Mouse (Mus musculus): ENCODE data around the gene Tcam1. TPM values are rescaled to one million over a fixed set of nuclear protein-coding genes. Genes with fewer than 3 reads are reported as not detected.

Gene Tcam1
- polyA plus RNA-seq, 1 experiment from 2014 or later, result 0.47 TPM

GRCm38 (mm10) chr11:106324858-106325257 lies 48.4 kb downstream of the Tcam1 start:
- H3K27ac ChIP-seq, result no peak overlapping the region
- peaks cover 6% of the 10 kb centered on the region; the same call in 1 of the 2 replicates for H3K4me1 ChIP-seq
- no peak overlapping the region for H3K9ac ChIP-seq
- no peak overlapping the region for H3K4me3 ChIP-seq
- no peak for ATAC-seq (ENCODE audit: insufficient number of reproducible peaks, insufficient read depth, low FRiP score, low TSS enrichment)
- H3K4me2 ChIP-seq (replicated peaks), result no peak overlapping the region
- H3K36me3 ChIP-seq, result no peaks in the 10 kb centered on the region
- 61% methylated on average over 5 of the region's 5 CpGs for WGBS
- H3K27me3 ChIP-seq, result no peaks in the 10 kb centered on the region
- no peaks in the 10 kb centered on the region for H3K9me3 ChIP-seq

GRCm38 (mm10) chr11:106325566-106326206 lies 49.2 kb downstream of the Tcam1 start:
- no peak for ATAC-seq (ENCODE audit: insufficient number of reproducible peaks, insufficient read depth, low FRiP score, low TSS enrichment)
- no peak overlapping the region for H3K4me3 ChIP-seq
- H3K9me3 ChIP-seq, result no peaks in the 10 kb centered on the region
- H3K4me1 ChIP-seq, result peaks cover 6% of the 10 kb centered on the region; the same call in 1 of the 2 replicates
- no peak overlapping the region for H3K27ac ChIP-seq
- no peaks in the 10 kb centered on the region for H3K27me3 ChIP-seq
- H3K4me2 ChIP-seq (replicated peaks), result no peak overlapping the region
- H3K36me3 ChIP-seq, result no peaks in the 10 kb centered on the region
- 62% methylated on average over 8 of the region's 8 CpGs for WGBS
- H3K9ac ChIP-seq, result no peak overlapping the region

GRCm38 (mm10) chr11:106326475-106326874 lies 50.0 kb downstream of the Tcam1 start:
- ATAC-seq (ENCODE audit: insufficient number of reproducible peaks, insufficient read depth, low FRiP score, low TSS enrichment), result no peak
- Histone ChIP-seq H3K27me3 (no peaks in the 10 kb centered on the region), H3K4me2 (replicated peaks) (no peak overlapping the region), H3K9ac (no peak overlapping the region), H3K36me3 (no peaks in the 10 kb centered on the region), H3K9me3 (no peaks in the 10 kb centered on the region), H3K27ac (no peak overlapping the region), H3K4me1 (peaks cover 6% of the 10 kb centered on the region; the same call in 1 of the 2 replicates), H3K4me3 (no peak overlapping the region)
- WGBS, result 86% methylated on average over 8 of the region's 8 CpGs

- no peak for ATAC-seq (ENCODE audit: insufficient number of reproducible peaks, insufficient read depth, low FRiP score, low TSS enrichment)
Observed at GRCm38 (mm10) chr11:106328521-106328920, 52.0 kb downstream of the Tcam1 start.

GRCm38 (mm10) chr11:106329128-106329527 lies 52.7 kb downstream of the Tcam1 start:
- Histone ChIP-seq H3K4me2 (replicated peaks) (no peak overlapping the region), H3K36me3 (no peaks in the 10 kb centered on the region), H3K4me3 (no peak overlapping the region), H3K4me1 (peaks cover 9% of the 10 kb centered on the region; the same call in 1 of the 2 replicates), H3K9me3 (no peaks in the 10 kb centered on the region), H3K27ac (no peak overlapping the region), H3K27me3 (no peaks in the 10 kb centered on the region), H3K9ac (no peak overlapping the region)
- WGBS, result 79% methylated on average over 6 of the region's 6 CpGs
- ATAC-seq (ENCODE audit: insufficient number of reproducible peaks, insufficient read depth, low FRiP score, low TSS enrichment), result no peak

More at GRCm38 (mm10) chr11:106328521-106328920, 52.0 kb downstream of the Tcam1 start:
- Histone ChIP-seq H3K4me3 (no peak overlapping the region), H3K27ac (no peak overlapping the region), H3K9ac (no peak overlapping the region), H3K9me3 (no peaks in the 10 kb centered on the region), H3K27me3 (no peaks in the 10 kb centered on the region), H3K4me1 (peaks cover 6% of the 10 kb centered on the region; the same call in 1 of the 2 replicates), H3K4me2 (replicated peaks) (no peak overlapping the region), H3K36me3 (no peaks in the 10 kb centered on the region)
- WGBS, result 62% methylated on average over 5 of the region's 5 CpGs

- Histone ChIP-seq H3K27me3 (no peaks in the 10 kb centered on the region), H3K9me3 (no peaks in the 10 kb centered on the region), H3K9ac (no peak overlapping the region), H3K4me1 (peaks cover 10% of the 10 kb centered on the region; the same call in 1 of the 2 replicates), H3K27ac (no peak overlapping the region), H3K36me3 (no peaks in the 10 kb centered on the region), H3K4me2 (replicated peaks) (no peak overlapping the region), H3K4me3 (no peak overlapping the region)
- ATAC-seq (ENCODE audit: insufficient number of reproducible peaks, insufficient read depth, low FRiP score, low TSS enrichment), result no peak
- 67% methylated on average over 7 of the region's 7 CpGs for WGBS
Observed at GRCm38 (mm10) chr11:106329682-106330081, 53.2 kb downstream of the Tcam1 start.

- H3K27ac ChIP-seq, result no peak overlapping the region
- no peak overlapping the region for H3K9ac ChIP-seq
- H3K9me3 ChIP-seq, result no peaks in the 10 kb centered on the region
- H3K4me2 ChIP-seq (replicated peaks), result no peak overlapping the region
- 55% methylated on average over 4 of the region's 4 CpGs for WGBS
- H3K4me3 ChIP-seq, result no peak overlapping the region
- ATAC-seq (ENCODE audit: insufficient number of reproducible peaks, insufficient read depth, low FRiP score, low TSS enrichment), result no peak
- peaks cover 10% of the 10 kb centered on the region; the same call in 1 of the 2 replicates for H3K4me1 ChIP-seq
- H3K27me3 ChIP-seq, result no peaks in the 10 kb centered on the region
- H3K36me3 ChIP-seq, result no peaks in the 10 kb centered on the region
Observed at GRCm38 (mm10) chr11:106332458-106332857, 56.0 kb downstream of the Tcam1 start.

- peaks cover 4% of the 10 kb centered on the region; the same call in 1 of the 2 replicates for H3K4me1 ChIP-seq
- ATAC-seq (ENCODE audit: insufficient number of reproducible peaks, insufficient read depth, low FRiP score, low TSS enrichment), result no peak
- no peaks in the 10 kb centered on the region for H3K9me3 ChIP-seq
- no peaks in the 10 kb centered on the region for H3K27me3 ChIP-seq
- H3K9ac ChIP-seq, result no peak overlapping the region
- H3K27ac ChIP-seq, result no peak overlapping the region
- no peak overlapping the region for H3K4me3 ChIP-seq
- 4% methylated on average over 2 of the region's 2 CpGs for WGBS
- H3K4me2 ChIP-seq (replicated peaks), result no peak overlapping the region
- no peaks in the 10 kb centered on the region for H3K36me3 ChIP-seq
Observed at GRCm38 (mm10) chr11:106334066-106334465, 57.6 kb downstream of the Tcam1 start.

GRCm38 (mm10) chr11:106338029-106338428 lies 61.6 kb downstream of the Tcam1 start:
- 79% methylated on average over 5 of the region's 5 CpGs for WGBS
- H3K4me3 ChIP-seq, result no peak overlapping the region

More at GRCm38 (mm10) chr11:106338029-106338428, 61.6 kb downstream of the Tcam1 start:
- no peaks in the 10 kb centered on the region for H3K27me3 ChIP-seq
- H3K9ac ChIP-seq, result no peak overlapping the region
- no peak overlapping the region for H3K4me2 ChIP-seq (replicated peaks)
- no peak for ATAC-seq (ENCODE audit: insufficient number of reproducible peaks, insufficient read depth, low FRiP score, low TSS enrichment)
- H3K36me3 ChIP-seq, result no peaks in the 10 kb centered on the region
- no peak overlapping the region for H3K27ac ChIP-seq
- peaks cover 8% of the 10 kb centered on the region; the same call in 1 of the 2 replicates for H3K4me1 ChIP-seq
- no peaks in the 10 kb centered on the region for H3K9me3 ChIP-seq

Other genes with a start within 250 kb of the Tcam1 start
- 90.6 and 93.4 TPM in 2 replicates for gene Dcaf7, start 239.8 kb upstream of the Tcam1 start, polyA plus RNA-seq (2016; fragmentation: Nextera tagmentation; extraction: Ambion mirVana)
- 10.8 and 11.1 TPM in 2 replicates for gene Taco1, start 210.6 kb upstream of the Tcam1 start, polyA plus RNA-seq (2016; fragmentation: Nextera tagmentation; extraction: Ambion mirVana)
- gene Map3k3, start 192.1 kb upstream of the Tcam1 start, polyA plus RNA-seq (2016; fragmentation: Nextera tagmentation; extraction: Ambion mirVana), result 31.8 and 33.8 TPM in 2 replicates
- not detected in 2 replicates for gene Gm10840, start 115.8 kb upstream of the Tcam1 start, polyA plus RNA-seq (2016; fragmentation: Nextera tagmentation; extraction: Ambion mirVana)
- gene Limd2, start 115.8 kb upstream of the Tcam1 start, polyA plus RNA-seq (2016; fragmentation: Nextera tagmentation; extraction: Ambion mirVana), result 467 and 469 TPM in 2 replicates
- gene Strada, start 74.5 kb upstream of the Tcam1 start, polyA plus RNA-seq (2016; fragmentation: Nextera tagmentation; extraction: Ambion mirVana), result 34.8 and 35.4 TPM in 2 replicates
- gene Ccdc47, start 60.3 kb upstream of the Tcam1 start, polyA plus RNA-seq (2016; fragmentation: Nextera tagmentation; extraction: Ambion mirVana), result 79.4 and 81.7 TPM in 2 replicates
- 103 and 104 TPM in 2 replicates for gene Ddx42, start 59.7 kb upstream of the Tcam1 start, polyA plus RNA-seq (2016; fragmentation: Nextera tagmentation; extraction: Ambion mirVana)
- 63.3 and 67.0 TPM in 2 replicates for gene Ftsj3, start 20.6 kb upstream of the Tcam1 start, polyA plus RNA-seq (2016; fragmentation: Nextera tagmentation; extraction: Ambion mirVana)
- 315 and 316 TPM in 2 replicates for gene Psmc5, start 20.5 kb upstream of the Tcam1 start, polyA plus RNA-seq (2016; fragmentation: Nextera tagmentation; extraction: Ambion mirVana)
- gene Smarcd2, start 3.7 kb upstream of the Tcam1 start, polyA plus RNA-seq (2016; fragmentation: Nextera tagmentation; extraction: Ambion mirVana), result 71.5 and 75.1 TPM in 2 replicates
- gene Gh, start 25.2 kb downstream of the Tcam1 start, polyA plus RNA-seq (2016; fragmentation: Nextera tagmentation; extraction: Ambion mirVana), result not detected in 2 replicates
- gene Cd79b, start 38.1 kb downstream of the Tcam1 start, polyA plus RNA-seq (2016; fragmentation: Nextera tagmentation; extraction: Ambion mirVana), result 1.5 and 1.7 TPM in 2 replicates
- gene Scn4a, start 76.6 kb downstream of the Tcam1 start, polyA plus RNA-seq (2016; fragmentation: Nextera tagmentation; extraction: Ambion mirVana), result 0.05 and 0.09 TPM in 2 replicates
- not detected in 2 replicates for gene Prr29, start 88.8 kb downstream of the Tcam1 start, polyA plus RNA-seq (2016; fragmentation: Nextera tagmentation; extraction: Ambion mirVana)
- 23.9 and 29.8 TPM in 2 replicates for gene Icam2, start 111.4 kb downstream of the Tcam1 start, polyA plus RNA-seq (2016; fragmentation: Nextera tagmentation; extraction: Ambion mirVana)
- gene Ern1, start 211.2 kb downstream of the Tcam1 start, polyA plus RNA-seq (2016; fragmentation: Nextera tagmentation; extraction: Ambion mirVana), result 6.4 and 8.1 TPM in 2 replicates

All from embryonic facial prominence, embryonic 12.5 days (tissue).